Mouse (Mus musculus) thymus, adult 2 months (tissue): Measurements from ENCODE around the gene Ppfibp2.

Source experiments
- CTCF ChIP-seq: fragments of 200-500 bp; IDR thresholded peaks from 2 replicates; pipeline ENCODE4 v1.5.1; 2012; ENCODE audit warnings: mild to moderate bottlenecking, control low read depth, low read length, moderate library complexity, borderline replicate concordance; ENCODE audit not compliant: control insufficient read depth, poor library complexity, insufficient read depth; ENCODE audit errors: extremely low read depth
- POLR2A ChIP-seq: fragments of 200-500 bp; IDR thresholded peaks from 2 replicates; pipeline ENCODE4 v1.6.1; 2012; ENCODE audit warnings: mild to moderate bottlenecking, low read length, control low read depth, moderate library complexity; ENCODE audit not compliant: control insufficient read depth, poor library complexity, insufficient read depth; ENCODE audit errors: extremely low read depth

- TF ChIP-seq POLR2A, result no peak
- TF ChIP-seq CTCF, result no peak
Measured at GRCm38 (mm10) chr7:107778216-107778615, 183.2 kb downstream of the Ppfibp2 start.
